31 mouse cellular contexts compared by ENCODE assay signal in the genomic region with DNA sequence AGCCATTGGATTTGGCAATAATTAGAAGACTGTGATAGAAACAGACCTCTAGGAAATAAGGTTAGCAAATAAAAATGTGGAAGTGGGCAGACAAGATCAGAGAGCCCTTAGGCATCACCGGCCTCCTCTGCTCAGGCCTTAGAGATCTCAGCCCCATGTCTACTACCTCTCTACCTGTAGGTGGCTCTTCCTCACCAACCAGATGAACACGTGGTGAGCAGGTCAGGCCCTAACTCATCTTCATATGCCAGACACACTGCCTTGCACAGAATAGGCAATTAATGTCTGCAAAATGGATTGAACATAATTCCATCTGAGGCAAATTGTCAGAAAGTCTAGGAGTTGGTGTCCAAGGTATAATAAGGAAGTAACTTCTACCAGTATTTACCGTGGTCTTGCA.
DNase-seq lines count a peak whose midpoint lies in the region; ATAC-seq and TF ChIP-seq lines count a peak whose summit lies in the region.
"Had no signal": no experiment of that assay in that cellular context is flagged by ENCODE, and none has a peak within 500 bp of the region (broad histone marks: within the 10 kb centered on the region; RNA-seq: fewer than 3 reads in every experiment).

No protein-coding gene starts in this region.

- no peaks in the 10 kb centered on the region for H3K36me3 ChIP-seq in liver, embryonic 14.5 days (replicated peaks; ENCODE audit: control insufficient read depth, insufficient read depth, low read depth)
- no peaks in the 10 kb centered on the region for H3K36me3 ChIP-seq in liver, embryonic 12.5 days
- no peaks in the 10 kb centered on the region for H3K36me3 ChIP-seq in CH12.LX (replicated peaks in 1 of 2; ENCODE audit: control insufficient read depth in 1 of 2, insufficient read depth in 1 of 2, low read length in 1 of 2)
- H3K36me3 ChIP-seq in intestine, postnatal 0 days (ENCODE audit: control insufficient read depth, insufficient read depth): peaks cover 12% of the 10 kb centered on the region; the same call in 1 of the 2 replicates
- H3K36me3 ChIP-seq in small intestine, adult 2 months (ENCODE audit: control insufficient read depth, insufficient read depth, low read length): peaks cover 2% of the 10 kb centered on the region; the same call in 1 of the 2 replicates
- no peaks in the 10 kb centered on the region for H3K36me3 ChIP-seq in heart, embryonic 10.5 days
- 0 out of 2 replicates have a peak, but pooled peaks cover 7% of the 10 kb centered on the region for H3K36me3 ChIP-seq in embryonic facial prominence, embryonic 10.5 days (replicated peaks)
- H3K36me3 ChIP-seq: forebrain, embryonic 12.5 days; liver, embryonic 15.5 days; lung, embryonic 15.5 days; midbrain, embryonic 10.5 days; neural tube, embryonic 12.5 days had no signal

- no peak for DNase-seq in liver, embryonic 14.5 days (ENCODE audit: low read depth in 3 of 3, low spot score in 3 of 3)
- DNase-seq in CH12.LX (ENCODE audit: extremely low read depth): peak; percentile 26
- no peak for DNase-seq in heart, embryonic 10.5 days (ENCODE audit: low spot score)
- no peak for DNase-seq in embryonic facial prominence, embryonic 10.5 days (ENCODE audit: low spot score)
- DNase-seq: adrenal gland, postnatal 25 days; cerebellum, adult 11-12 months; cerebellum, adult 9-11 months; gastrocnemius, postnatal 25 days; heart, adult 2 months; heart, postnatal 10 days; kidney, adult 9 months; kidney, postnatal 14 days; layer of hippocampus, adult 9-11 months; lung, postnatal 4 days; right cerebral cortex, adult 18-20 months; thymus, adult 2 months; thymus, postnatal 36 days had no signal

- no peaks in the 10 kb centered on the region for H3K4me1 ChIP-seq in liver, embryonic 14.5 days (replicated peaks; ENCODE audit: control insufficient read depth in 2 of 2, insufficient read depth in 2 of 2, low read length in 1 of 2)
- no peaks in the 10 kb centered on the region for H3K4me1 ChIP-seq in liver, embryonic 12.5 days
- H3K4me1 ChIP-seq in CH12.LX (ENCODE audit: control insufficient read depth in 1 of 2, insufficient read depth in 2 of 2): peaks cover 0 to 14% of the 10 kb centered on the region in 2 experiments; a peak in 3 of 4 replicates
- no peaks in the 10 kb centered on the region for H3K4me1 ChIP-seq in intestine, postnatal 0 days (replicated peaks; ENCODE audit: control insufficient read depth, insufficient read depth, low read length)
- H3K4me1 ChIP-seq in small intestine, adult 2 months (ENCODE audit: control insufficient read depth, insufficient read depth, insufficient read length, low read length): peaks cover 17% of the 10 kb centered on the region; the same call in 1 of the 2 replicates
- no peaks in the 10 kb centered on the region for H3K4me1 ChIP-seq in heart, embryonic 10.5 days
- peaks cover 5% of the 10 kb centered on the region; the same call in 1 of the 2 replicates for H3K4me1 ChIP-seq in embryonic facial prominence, embryonic 10.5 days
- H3K4me1 ChIP-seq: forebrain, embryonic 12.5 days; heart, embryonic 13.5 days; liver, embryonic 15.5 days; lung, embryonic 15.5 days; midbrain, embryonic 10.5 days; neural tube, embryonic 12.5 days had no signal

- TF ChIP-seq RAD21 in CH12.LX (IDR thresholded peaks at IDR 0.05; ENCODE audit: low read depth, low read length): no peak; the same call in 1 of the 2 replicates

- H3K4me3 ChIP-seq in liver, embryonic 14.5 days (ENCODE audit: insufficient read depth in 1 of 2, low read depth in 2 of 2, low read length in 2 of 2): no peak overlapping the region
- no peak overlapping the region for H3K4me3 ChIP-seq in liver, embryonic 12.5 days
- H3K4me3 ChIP-seq in CH12.LX (replicated peaks in 1 of 3; ENCODE audit: low read depth in 2 of 3, low read length in 2 of 3, poor library complexity in 1 of 3): no peak overlapping the region
- H3K4me3 ChIP-seq in intestine, postnatal 0 days (ENCODE audit: low read depth, low read length): no peak overlapping the region
- no peak overlapping the region for H3K4me3 ChIP-seq in small intestine, adult 2 months (ENCODE audit: low read depth, low read length)
- H3K4me3 ChIP-seq in heart, embryonic 10.5 days: no peak overlapping the region
- no peak overlapping the region for H3K4me3 ChIP-seq in embryonic facial prominence, embryonic 10.5 days
- H3K4me3 ChIP-seq: erythroblast, embryonic 14.5 days; forebrain, embryonic 12.5 days; heart, adult 2 months; heart, embryonic 13.5 days; liver, embryonic 15.5 days; lung, embryonic 15.5 days; midbrain, embryonic 10.5 days; myocyte; neural tube, embryonic 12.5 days had no signal

- no peak for TF ChIP-seq POLR2A in CH12.LX (IDR thresholded peaks at IDR 0.05; ENCODE audit: low read depth, low read length)
- TF ChIP-seq POLR2A in small intestine, adult 2 months (IDR thresholded peaks at IDR 0.05; ENCODE audit: low read depth, low read length): no peak

- in situ Hi-C loops in CH12.LX (cut with MboI; ENCODE audit: low pct_ligation_motif_present, low pct_unique_long_range_greater_than_20kb, low sequenced_read_pairs): loop anchor here (25.0 kb wide), 1 partner anchor 310 kb away; no protein-coding TSS in a partner anchor

- no peak for TF ChIP-seq EP300 in liver, embryonic 14.5 days (IDR thresholded peaks at IDR 0.05; ENCODE audit: low read depth)
- no peak for TF ChIP-seq EP300 in CH12.LX (IDR thresholded peaks at IDR 0.05; ENCODE audit: low read length)

- no peak overlapping the region for H3K4me2 ChIP-seq in liver, embryonic 14.5 days (ENCODE audit: low read depth)
- H3K4me2 ChIP-seq in liver, embryonic 12.5 days: no peak overlapping the region
- no peak overlapping the region for H3K4me2 ChIP-seq in CH12.LX (ENCODE audit: insufficient read depth, low read depth, poor library complexity, severe bottlenecking)
- H3K4me2 ChIP-seq in intestine, postnatal 0 days (replicated peaks; ENCODE audit: low read depth): no peak overlapping the region
- H3K4me2 ChIP-seq: forebrain, embryonic 12.5 days; heart, embryonic 13.5 days; hindbrain, embryonic 14.5 days; liver, embryonic 15.5 days; lung, embryonic 15.5 days; neural tube, embryonic 12.5 days had no signal

- WGBS in liver, embryonic 14.5 days (ENCODE audit: insufficient replicate concordance): 50% methylated on average over 3 of the region's 3 CpGs
- WGBS in liver, embryonic 12.5 days (ENCODE audit: insufficient replicate concordance): 62% methylated on average over 3 of the region's 3 CpGs
- 52% methylated on average over 3 of the region's 3 CpGs for WGBS in intestine, postnatal 0 days
- WGBS in small intestine, adult 2 months: 31% methylated on average over 3 of the region's 3 CpGs
- 77% methylated on average over 3 of the region's 3 CpGs for WGBS in heart, embryonic 10.5 days
- 77% methylated on average over 3 of the region's 3 CpGs for WGBS in embryonic facial prominence, embryonic 10.5 days

- no peaks in the 10 kb centered on the region for H3K27me3 ChIP-seq in liver, embryonic 14.5 days (ENCODE audit: control insufficient read depth, insufficient read depth, low read length)
- no peaks in the 10 kb centered on the region for H3K27me3 ChIP-seq in liver, embryonic 12.5 days (replicated peaks)
- no peaks in the 10 kb centered on the region for H3K27me3 ChIP-seq in CH12.LX (replicated peaks)
- no peaks in the 10 kb centered on the region; the same call in 1 of the 2 replicates for H3K27me3 ChIP-seq in intestine, postnatal 0 days (replicated peaks; ENCODE audit: control insufficient read depth, insufficient read depth, low read length)
- no peaks in the 10 kb centered on the region for H3K27me3 ChIP-seq in small intestine, adult 2 months (ENCODE audit: control insufficient read depth, insufficient read depth, low read length)
- no peaks in the 10 kb centered on the region for H3K27me3 ChIP-seq in heart, embryonic 10.5 days (ENCODE audit: insufficient read depth, poor library complexity, severe bottlenecking)
- no peaks in the 10 kb centered on the region for H3K27me3 ChIP-seq in embryonic facial prominence, embryonic 10.5 days (replicated peaks; ENCODE audit: low read depth, poor library complexity, severe bottlenecking)
- H3K27me3 ChIP-seq: heart, embryonic 13.5 days; liver, embryonic 15.5 days; lung, embryonic 15.5 days; neural tube, embryonic 12.5 days had no signal

- H3K79me2 ChIP-seq in CH12.LX (replicated peaks; ENCODE audit: control insufficient read depth, extremely low read depth, insufficient read depth, poor library complexity, severe bottlenecking): no peaks in the 10 kb centered on the region

- no peak for ATAC-seq in liver, embryonic 14.5 days (ENCODE audit: insufficient read depth)
- no peak for ATAC-seq in liver, embryonic 12.5 days
- peak; percentile 35; the same call in 1 of the 2 replicates for ATAC-seq in intestine, postnatal 0 days
- ATAC-seq: CD4-positive, CD25-positive, alpha-beta regulatory T cell, adult 4 months; midbrain, embryonic 16.5 days had no signal

- no peak overlapping the region for H3K27ac ChIP-seq in liver, embryonic 14.5 days
- H3K27ac ChIP-seq in liver, embryonic 12.5 days: no peak overlapping the region
- H3K27ac ChIP-seq in CH12.LX (ENCODE audit: insufficient read depth, low read depth): no peak overlapping the region
- H3K27ac ChIP-seq in intestine, postnatal 0 days (ENCODE audit: low read depth, low read length): no peak overlapping the region
- H3K27ac ChIP-seq in small intestine, adult 2 months (ENCODE audit: insufficient read depth, low read depth, low read length): no peak overlapping the region
- no peak overlapping the region for H3K27ac ChIP-seq in heart, embryonic 10.5 days
- no peak overlapping the region for H3K27ac ChIP-seq in embryonic facial prominence, embryonic 10.5 days (replicated peaks)
- H3K27ac ChIP-seq: forebrain, embryonic 12.5 days; heart, adult 2 months; heart, embryonic 13.5 days; hindbrain, embryonic 14.5 days; liver, embryonic 15.5 days; lung, embryonic 15.5 days; midbrain, embryonic 10.5 days; neural tube, embryonic 12.5 days had no signal

- no peak overlapping the region for H3K9ac ChIP-seq in liver, embryonic 14.5 days (replicated peaks)
- H3K9ac ChIP-seq in liver, embryonic 12.5 days: no peak overlapping the region
- H3K9ac ChIP-seq in CH12.LX (ENCODE audit: insufficient read depth, low read depth): no peak overlapping the region
- H3K9ac ChIP-seq in intestine, postnatal 0 days (ENCODE audit: low read depth, low read length): no peak overlapping the region
- H3K9ac ChIP-seq: forebrain, embryonic 12.5 days; heart, embryonic 13.5 days; hindbrain, embryonic 14.5 days; liver, embryonic 15.5 days; lung, embryonic 15.5 days; neural tube, embryonic 12.5 days had no signal

- dilution Hi-C loops in CH12.LX (cut with MboI; ENCODE audit: extremely low pct_ligation_motif_present, extremely low pct_unique_long_range_greater_than_20kb, low sequenced_read_pairs): no loop called here

- H3K9me3 ChIP-seq in liver, embryonic 14.5 days (ENCODE audit: control insufficient read depth, low read length): no peaks in the 10 kb centered on the region
- no peaks in the 10 kb centered on the region for H3K9me3 ChIP-seq in liver, embryonic 12.5 days (replicated peaks)
- no peaks in the 10 kb centered on the region for H3K9me3 ChIP-seq in CH12.LX (replicated peaks; ENCODE audit: low read length)
- no peaks in the 10 kb centered on the region for H3K9me3 ChIP-seq in intestine, postnatal 0 days (ENCODE audit: control insufficient read depth)
- H3K9me3 ChIP-seq in heart, embryonic 10.5 days: no peaks in the 10 kb centered on the region
- H3K9me3 ChIP-seq in embryonic facial prominence, embryonic 10.5 days: no peaks in the 10 kb centered on the region
- H3K9me3 ChIP-seq: forebrain, embryonic 12.5 days; heart, embryonic 13.5 days; liver, embryonic 15.5 days; lung, embryonic 15.5 days; midbrain, embryonic 10.5 days; neural tube, embryonic 12.5 days had no signal

- 0 out of 2 replicates have a peak, but pooled peaks have one; percentile 15 for TF ChIP-seq CTCF in liver, embryonic 14.5 days (IDR thresholded peaks at IDR 0.05; ENCODE audit: low read depth)
- peak; percentile 10 to 34; a peak in 2 of 4 replicates for TF ChIP-seq CTCF in CH12.LX (conservative IDR thresholded peaks at IDR 0.05 in 1 of 2, IDR thresholded peaks at IDR 0.05 in 1 of 2; ENCODE audit: low read depth in 2 of 2, low read length in 2 of 2)
- peak; percentile 57 for TF ChIP-seq CTCF in intestine, postnatal 0 days (IDR thresholded peaks at IDR 0.05; ENCODE audit: low read depth)
- peak; percentile 30; the same call in 1 of the 2 replicates for TF ChIP-seq CTCF in small intestine, adult 2 months (IDR thresholded peaks at IDR 0.05; ENCODE audit: extremely low read depth, insufficient read length, insufficient replicate concordance, low read depth, low read length)
